Mouse (Mus musculus): Measurements from ENCODE around the gene Rcsd1. TPM values are rescaled to one million over a fixed set of nuclear protein-coding genes. Genes with fewer than 3 reads are reported as not detected.
"Not testable (repeated sequence)": the region's sequence is repeated elsewhere in the genome, so short reads cannot be mapped to it uniquely, and the experiment has no call there.

The Rcsd1 gene
- polyA plus RNA-seq, 1 experiment from 2014 or later = 10.1 TPM

- not testable (repeated sequence) for H3K27ac ChIP-seq; H3K36me3 ChIP-seq; H3K27me3 ChIP-seq (ENCODE audit: low read depth, poor library complexity, severe bottlenecking); H3K4me3 ChIP-seq; DNase-seq (ENCODE audit: low spot score); H3K9me3 ChIP-seq (replicated peaks)
- peaks cover 22% of the 10 kb centered on the region for H3K4me1 ChIP-seq
Observed at GRCm38 (mm10) chr1:165680086-165680485, 29.5 kb downstream of the Rcsd1 start.

DNA sequence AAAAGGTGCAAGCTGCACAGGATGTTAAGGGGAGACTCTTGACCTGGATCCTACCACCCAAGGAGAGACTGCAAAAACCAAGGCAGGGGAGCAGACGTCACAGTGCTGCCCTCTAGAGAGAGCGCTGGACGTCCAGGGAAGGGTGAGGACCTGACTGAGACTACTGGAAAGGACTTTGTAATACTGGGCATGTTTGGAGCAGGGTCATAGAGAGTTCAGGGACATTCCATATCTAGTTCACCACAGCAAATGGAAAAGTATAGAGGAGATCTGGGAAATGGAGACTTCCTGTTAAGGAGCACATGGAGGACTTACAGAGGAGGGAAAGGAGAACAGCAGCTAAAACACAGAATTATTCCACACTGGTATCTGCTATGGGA, 29.9 kb downstream of the Rcsd1 start:
- Histone ChIP-seq H3K9me3 (replicated peaks) (no peaks in the 10 kb centered on the region), H3K27ac (no peak overlapping the region), H3K4me3 (no peak overlapping the region), H3K36me3 (no peaks in the 10 kb centered on the region), H3K27me3 (ENCODE audit: low read depth, poor library complexity, severe bottlenecking) (no peaks in the 10 kb centered on the region), H3K4me1 (peaks cover 17% of the 10 kb centered on the region)
- WGBS = 49% methylated on average over 3 of the region's 3 CpGs
- no peak for DNase-seq (ENCODE audit: low spot score)

- H3K9me3 ChIP-seq (replicated peaks) = no peaks in the 10 kb centered on the region
- H3K27ac ChIP-seq = no peak overlapping the region
- H3K4me1 ChIP-seq = peaks cover 14% of the 10 kb centered on the region
- WGBS = 75% methylated on average over 15 of the region's 15 CpGs
- no peak overlapping the region for H3K4me3 ChIP-seq
- DNase-seq (ENCODE audit: low spot score) = no peak
- H3K36me3 ChIP-seq = no peaks in the 10 kb centered on the region
- H3K27me3 ChIP-seq (ENCODE audit: low read depth, poor library complexity, severe bottlenecking) = no peaks in the 10 kb centered on the region
Observed at GRCm38 (mm10) chr1:165678861-165679617, 30.5 kb downstream of the Rcsd1 start.

DNA sequence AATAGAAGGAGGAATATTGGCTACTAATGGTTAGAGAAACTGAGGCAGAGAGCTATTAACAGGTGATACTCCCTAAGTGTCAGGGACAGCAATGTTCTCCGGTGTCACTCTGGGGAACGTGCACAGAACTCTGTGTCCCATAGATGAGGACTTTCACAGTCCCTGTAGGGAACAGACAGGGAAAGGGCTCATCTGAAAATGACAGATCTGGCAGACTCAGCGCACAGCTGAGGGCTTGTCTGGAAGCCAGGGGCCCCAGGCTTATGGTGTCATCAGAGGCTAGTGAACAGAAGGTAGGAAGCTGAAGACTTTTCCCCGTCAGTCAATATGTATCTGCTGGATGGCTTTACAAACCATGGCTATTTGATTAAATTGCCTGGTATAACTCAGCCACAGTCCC, 32.0 kb downstream of the Rcsd1 start:
- H3K4me3 ChIP-seq = no peak overlapping the region
- no peaks in the 10 kb centered on the region for H3K36me3 ChIP-seq
- 78% methylated on average over 4 of the region's 4 CpGs for WGBS
- peaks cover 14% of the 10 kb centered on the region for H3K4me1 ChIP-seq
- no peaks in the 10 kb centered on the region for H3K9me3 ChIP-seq (replicated peaks)
- no peaks in the 10 kb centered on the region for H3K27me3 ChIP-seq (ENCODE audit: low read depth, poor library complexity, severe bottlenecking)
- no peak overlapping the region for H3K27ac ChIP-seq
- DNase-seq (ENCODE audit: low spot score) = no peak

DNA sequence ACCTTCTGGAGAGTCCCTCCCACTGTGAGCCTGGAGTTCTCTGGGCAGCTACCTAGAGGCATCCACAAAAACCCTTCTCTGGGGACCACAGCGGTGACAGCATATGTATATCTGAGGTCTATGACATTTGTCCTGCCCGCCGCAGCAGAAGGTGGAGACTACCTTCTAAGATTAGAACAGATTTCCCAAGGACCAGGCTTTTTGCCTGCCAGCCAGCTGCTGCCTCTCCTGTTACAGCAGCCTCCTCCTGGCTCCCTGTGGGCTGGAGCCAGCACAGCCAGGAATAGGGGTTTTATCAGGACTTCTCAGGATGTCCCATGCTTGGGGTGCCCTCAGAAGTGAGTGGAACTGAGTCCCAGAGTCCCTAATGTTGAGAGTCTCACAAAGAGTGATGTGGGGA, 32.6 kb downstream of the Rcsd1 start:
- Histone ChIP-seq H3K4me3 (no peak overlapping the region), H3K9me3 (replicated peaks) (no peaks in the 10 kb centered on the region), H3K36me3 (no peaks in the 10 kb centered on the region), H3K27me3 (ENCODE audit: low read depth, poor library complexity, severe bottlenecking) (no peaks in the 10 kb centered on the region), H3K27ac (no peak overlapping the region), H3K4me1 (peaks cover 14% of the 10 kb centered on the region)
- DNase-seq (ENCODE audit: low spot score) = no peak
- WGBS = 85% methylated on average over 3 of the region's 3 CpGs

DNA sequence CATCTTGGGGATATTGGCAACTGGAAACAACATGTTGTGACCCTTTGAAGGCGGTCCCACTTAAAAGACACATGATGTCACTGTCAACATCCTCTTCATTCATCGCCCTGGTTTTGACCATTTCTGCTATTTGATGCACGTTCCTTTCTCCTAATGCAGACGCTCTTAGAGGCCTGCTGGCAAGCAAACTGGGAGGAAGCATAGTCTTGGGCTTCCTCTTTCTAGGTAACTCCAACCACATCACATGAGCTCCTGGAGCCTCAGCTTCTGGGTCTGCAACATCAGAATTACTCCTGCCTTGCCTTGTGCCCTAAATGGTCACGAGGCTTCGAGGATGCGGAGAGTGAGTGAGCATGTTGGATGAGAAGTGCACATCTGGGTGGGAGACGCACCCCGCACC, 34.4 kb downstream of the Rcsd1 start:
- 92% methylated on average over 9 of the region's 9 CpGs for WGBS
- Histone ChIP-seq H3K27me3 (ENCODE audit: low read depth, poor library complexity, severe bottlenecking) (no peaks in the 10 kb centered on the region), H3K27ac (no peak overlapping the region), H3K9me3 (replicated peaks) (no peaks in the 10 kb centered on the region), H3K36me3 (no peaks in the 10 kb centered on the region), H3K4me3 (no peak overlapping the region), H3K4me1 (0 out of 2 replicates have a peak, but pooled peaks cover 4% of the 10 kb centered on the region)
- no peak for DNase-seq (ENCODE audit: low spot score)

GRCm38 (mm10) chr1:165672355-165672754, 37.2 kb downstream of the Rcsd1 start:
- Histone ChIP-seq H3K4me1 (peaks cover 7% of the 10 kb centered on the region), H3K4me3 (no peak overlapping the region), H3K27ac (no peak overlapping the region), H3K36me3 (no peaks in the 10 kb centered on the region), H3K9me3 (replicated peaks) (no peaks in the 10 kb centered on the region), H3K27me3 (ENCODE audit: low read depth, poor library complexity, severe bottlenecking) (no peaks in the 10 kb centered on the region)
- DNase-seq (ENCODE audit: low spot score) = no peak
- WGBS = 84% methylated on average over 9 of the region's 9 CpGs

DNA sequence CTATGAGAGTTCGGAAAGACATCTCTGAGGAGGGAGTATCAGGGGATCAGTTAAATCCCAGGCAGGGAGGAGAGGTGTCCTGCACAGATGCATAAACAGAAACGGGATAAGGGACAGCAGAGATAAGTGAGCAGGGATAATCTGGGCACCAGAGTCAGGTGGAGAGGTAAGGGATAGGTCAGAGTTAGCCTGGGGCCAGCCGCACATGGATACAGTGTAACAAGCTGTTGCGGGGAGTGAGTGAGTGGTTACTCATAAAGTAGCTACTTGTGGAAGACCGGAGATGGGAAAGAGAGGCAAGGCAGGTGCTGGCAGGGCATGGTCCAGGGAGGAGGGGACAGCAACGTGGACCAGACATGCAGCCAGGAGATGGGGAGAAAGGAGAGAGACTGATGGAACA, 39.5 kb downstream of the Rcsd1 start:
- no peaks in the 10 kb centered on the region for H3K36me3 ChIP-seq
- H3K4me1 ChIP-seq = peaks cover 18% of the 10 kb centered on the region
- 0 out of 2 replicates have a peak, but pooled peaks cover 5% of the 10 kb centered on the region for H3K27me3 ChIP-seq (ENCODE audit: low read depth, poor library complexity, severe bottlenecking)
- WGBS = 81% methylated on average over 6 of the region's 6 CpGs
- no peaks in the 10 kb centered on the region for H3K9me3 ChIP-seq (replicated peaks)
- H3K4me3 ChIP-seq = no peak overlapping the region
- H3K27ac ChIP-seq = no peak overlapping the region
- no peak for DNase-seq (ENCODE audit: low spot score)

DNA sequence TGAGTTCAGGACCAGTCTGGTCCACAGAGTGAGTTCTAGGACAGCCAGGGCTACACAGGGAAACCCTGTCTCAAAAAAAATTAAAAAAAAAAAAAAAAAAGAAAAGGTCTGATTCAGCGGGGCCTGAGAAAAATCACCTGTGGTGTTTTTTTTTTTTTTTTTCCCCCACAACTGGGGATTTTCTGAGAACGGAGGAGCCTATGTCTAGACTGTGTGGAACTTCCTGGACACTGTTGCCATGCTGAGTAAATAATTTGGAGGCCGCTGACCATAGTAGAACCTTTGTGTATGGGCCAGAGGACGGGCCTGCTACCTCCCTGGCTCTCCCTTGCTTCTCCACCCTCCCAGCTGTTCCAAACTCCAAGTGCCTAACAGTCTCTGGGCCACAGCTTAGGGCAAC, 40.7 kb downstream of the Rcsd1 start:
- whole genome bisulfite sequencing = 85% methylated on average over 4 of the region's 4 CpGs

GRCm38 (mm10) chr1:165667380-165667779, 42.2 kb downstream of the Rcsd1 start:
- Histone ChIP-seq H3K4me1 (peaks cover 34% of the 10 kb centered on the region), H3K27me3 (ENCODE audit: low read depth, poor library complexity, severe bottlenecking) (0 out of 2 replicates have a peak, but pooled peaks cover 5% of the 10 kb centered on the region), H3K4me3 (no peak overlapping the region), H3K36me3 (no peaks in the 10 kb centered on the region), H3K27ac (no peak overlapping the region), H3K9me3 (replicated peaks) (no peaks in the 10 kb centered on the region)
- 45% methylated on average over 13 of the region's 13 CpGs for WGBS
- DNase-seq (ENCODE audit: low spot score) = no peak

More for the DNA sequence above, 40.7 kb downstream of the Rcsd1 start:
- H3K27ac ChIP-seq = 0 out of 2 replicates have a peak overlapping the region, but pooled peaks have one; percentile 46
- no peaks in the 10 kb centered on the region for H3K9me3 ChIP-seq (replicated peaks)
- peaks cover 20% of the 10 kb centered on the region for H3K4me1 ChIP-seq
- no peak overlapping the region for H3K4me3 ChIP-seq
- no peaks in the 10 kb centered on the region for H3K36me3 ChIP-seq
- DNase-seq (ENCODE audit: low spot score) = no peak
- 0 out of 2 replicates have a peak, but pooled peaks cover 5% of the 10 kb centered on the region for H3K27me3 ChIP-seq (ENCODE audit: low read depth, poor library complexity, severe bottlenecking)

DNA sequence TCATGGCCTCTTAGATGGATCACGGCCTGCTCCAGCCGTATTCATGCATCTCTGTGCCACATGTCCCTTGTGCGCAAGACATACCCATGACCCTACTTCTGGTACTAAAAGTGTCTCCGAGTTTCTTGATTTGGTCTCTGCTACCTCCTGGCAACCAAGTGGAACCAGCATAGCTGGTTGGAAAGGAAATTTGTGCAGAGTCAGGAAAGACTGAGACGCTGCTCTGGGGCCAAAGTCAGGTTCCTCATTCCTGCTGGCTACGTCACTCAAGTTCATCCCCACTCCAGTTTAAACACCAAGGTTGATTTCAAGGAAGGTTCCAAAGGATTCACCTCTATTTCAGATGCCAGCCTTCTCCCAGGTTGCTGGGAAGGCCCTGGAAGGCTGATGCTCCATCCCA, 42.6 kb downstream of the Rcsd1 start:
- WGBS = 88% methylated on average over 6 of the region's 6 CpGs
- DNase-seq (ENCODE audit: low spot score) = no peak
- Histone ChIP-seq H3K27ac (no peak overlapping the region), H3K4me3 (no peak overlapping the region), H3K27me3 (ENCODE audit: low read depth, poor library complexity, severe bottlenecking) (0 out of 2 replicates have a peak, but pooled peaks cover 5% of the 10 kb centered on the region), H3K4me1 (peaks cover 34% of the 10 kb centered on the region), H3K36me3 (no peaks in the 10 kb centered on the region), H3K9me3 (replicated peaks) (no peaks in the 10 kb centered on the region)

DNA sequence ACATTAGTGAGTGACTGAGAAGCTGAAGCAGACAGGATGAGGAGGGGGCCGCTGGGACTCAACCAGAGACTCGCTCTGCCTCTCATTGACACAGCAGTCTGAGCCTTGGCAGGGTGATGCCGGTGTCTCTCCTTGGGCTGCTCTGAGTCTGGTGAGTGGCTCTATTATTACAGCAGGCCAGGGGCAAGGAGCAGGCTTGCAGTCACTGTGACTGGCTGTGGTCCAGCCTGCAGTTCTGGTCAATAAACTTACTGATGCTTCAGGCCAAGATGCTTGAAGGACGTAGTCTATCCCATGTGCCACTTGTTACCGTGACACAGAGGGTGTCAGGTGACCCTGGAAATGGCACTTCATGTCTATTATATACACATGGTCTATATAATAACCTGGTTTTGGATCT, 43.8 kb downstream of the Rcsd1 start:
- Histone ChIP-seq H3K36me3 (no peaks in the 10 kb centered on the region), H3K4me1 (peaks cover 34% of the 10 kb centered on the region)
- WGBS = 80% methylated on average over 5 of the region's 5 CpGs

DNA sequence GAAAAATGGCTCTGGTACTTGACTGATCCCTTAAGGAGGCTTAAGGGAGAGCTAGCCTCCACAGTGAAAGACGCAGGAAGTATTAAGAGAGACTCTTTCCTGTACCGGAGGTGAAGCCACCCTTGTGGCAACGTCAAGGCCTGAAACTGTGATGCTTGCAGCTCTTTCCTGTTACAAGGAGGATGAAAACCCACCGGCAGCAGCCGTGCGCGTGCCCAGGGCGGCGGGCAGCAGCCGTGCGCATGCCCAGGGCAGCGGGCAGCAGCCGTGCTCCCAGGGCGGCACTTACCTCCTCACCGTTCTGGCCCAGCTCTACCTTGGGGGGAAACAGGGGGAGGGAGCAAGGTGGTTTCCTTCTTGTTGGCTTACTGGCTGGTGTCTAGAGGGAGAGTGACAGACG, 46.3 kb downstream of the Rcsd1 start:
- WGBS = 77% methylated on average over 16 of the region's 16 CpGs
- 0 out of 2 replicates have a peak, but pooled peaks cover 5% of the 10 kb centered on the region for H3K27me3 ChIP-seq (ENCODE audit: low read depth, poor library complexity, severe bottlenecking)
- DNase-seq (ENCODE audit: low spot score) = no peak
- H3K4me3 ChIP-seq = no peak overlapping the region
- no peaks in the 10 kb centered on the region for H3K9me3 ChIP-seq (replicated peaks)
- no peaks in the 10 kb centered on the region for H3K36me3 ChIP-seq
- H3K27ac ChIP-seq = peak overlapping the region; percentile 59
- H3K4me1 ChIP-seq = peaks cover 31% of the 10 kb centered on the region

More for the DNA sequence above, 43.8 kb downstream of the Rcsd1 start:
- 0 out of 2 replicates have a peak, but pooled peaks cover 5% of the 10 kb centered on the region for H3K27me3 ChIP-seq (ENCODE audit: low read depth, poor library complexity, severe bottlenecking)
- no peak for DNase-seq (ENCODE audit: low spot score)
- H3K4me3 ChIP-seq = no peak overlapping the region
- no peak overlapping the region for H3K27ac ChIP-seq
- H3K9me3 ChIP-seq (replicated peaks) = no peaks in the 10 kb centered on the region

Measured in limb, embryonic 10.5 days (tissue).